Comparison of ENCODE assay signal across 7 mouse cellular contexts in the genomic region with DNA sequence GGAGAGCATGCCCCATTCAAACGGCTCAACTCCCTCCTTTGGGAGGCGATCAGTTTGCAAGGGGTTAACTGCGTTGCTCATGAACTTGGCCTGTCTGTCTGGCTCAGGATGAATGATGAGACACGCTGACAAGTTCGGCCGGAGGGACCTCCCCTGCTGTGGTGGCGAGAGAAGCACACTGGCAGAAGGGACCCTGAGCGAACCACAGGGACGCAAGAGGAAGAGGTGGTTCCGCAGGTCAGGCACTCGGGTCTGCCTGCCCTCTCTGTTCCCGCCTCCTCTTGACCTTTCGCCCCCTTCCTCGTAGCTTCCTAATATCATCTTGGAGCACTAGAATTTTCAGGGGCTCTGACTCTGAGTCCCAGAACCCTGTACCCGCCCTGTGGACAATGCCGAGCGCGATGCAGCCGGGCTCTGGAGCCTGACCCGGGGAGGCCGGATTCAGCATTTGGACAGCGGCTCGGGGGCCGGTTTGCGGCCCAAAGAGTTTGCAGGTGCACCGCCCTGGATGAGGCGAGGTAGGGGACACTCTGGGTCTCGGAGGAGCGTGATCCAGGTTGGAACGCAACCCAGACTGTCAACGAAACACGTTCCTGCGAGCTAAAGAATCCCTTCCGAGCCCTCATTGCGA. TPM values are rescaled to one million over a fixed set of nuclear protein-coding genes. Genes with fewer than 3 reads are reported as not detected.
A peak's percentile ranks its signal among the peaks of the same experiment; 100 is the strongest.
DNase-seq lines count a peak whose midpoint lies in the region; ATAC-seq and TF ChIP-seq lines count a peak whose summit lies in the region.

No protein-coding gene starts in this region.

- H3K4me3 ChIP-seq in liver, embryonic 12.5 days, result no peak overlapping the region
- H3K4me3 ChIP-seq in cortical plate, adult 2 months (ENCODE audit: insufficient read depth, low read length), result peak overlapping the region; percentile 67

- H3K4me2 ChIP-seq in liver, embryonic 12.5 days, result no peak overlapping the region

- 0 out of 2 replicates have a peak, but pooled peaks cover 7% of the 10 kb centered on the region for H3K4me1 ChIP-seq in liver, embryonic 12.5 days
- H3K4me1 ChIP-seq in cortical plate, adult 2 months (ENCODE audit: control insufficient read depth, insufficient read depth, low read length), result 0 out of 2 replicates have a peak, but pooled peaks cover 1% of the 10 kb centered on the region

- H3K36me3 ChIP-seq in liver, embryonic 12.5 days, result no peaks in the 10 kb centered on the region
- H3K36me3 ChIP-seq in splenic B cell, adult 2 months (ENCODE audit: control insufficient read depth, insufficient read depth, low read length, poor library complexity, severe bottlenecking), result no peaks in the 10 kb centered on the region

- peaks cover 99% of the 10 kb centered on the region for H3K27me3 ChIP-seq in liver, embryonic 12.5 days (replicated peaks)
- peaks cover 4% of the 10 kb centered on the region; the same call in 1 of the 2 replicates for H3K27me3 ChIP-seq in splenic B cell, adult 2 months (ENCODE audit: control insufficient read depth, insufficient read depth, low read length, poor library complexity, severe bottlenecking)

- no peak for TF ChIP-seq POLR2A in cortical plate, adult 2 months (IDR thresholded peaks at IDR 0.05; ENCODE audit: extremely low read depth, insufficient read depth, low read length)

- no peaks in the 10 kb centered on the region for H3K9me3 ChIP-seq in liver, embryonic 12.5 days (replicated peaks)

- no peak overlapping the region for H3K27ac ChIP-seq in liver, embryonic 12.5 days
- peak overlapping the region; percentile 92 for H3K27ac ChIP-seq in cortical plate, adult 2 months (ENCODE audit: insufficient read depth, low read length)

- 2% methylated on average over 35 of the region's 35 CpGs for WGBS in liver, embryonic 12.5 days (ENCODE audit: insufficient replicate concordance)

- no peak for TF ChIP-seq CTCF in cortical plate, adult 2 months (IDR thresholded peaks at IDR 0.05; ENCODE audit: extremely low read depth, insufficient read depth, low read length)

- DNase-seq in liver, result peak; percentile 33
- DNase-seq in adrenal gland, postnatal 14 days, result peak; percentile 80
- peak; percentile 34 for DNase-seq in induced T-regulatory cell, adult 2 months (ENCODE audit: low read depth)
- DNase-seq in splenic B cell, adult 2 months (ENCODE audit: low read depth, low spot score), result peak; percentile 43

- no peak for ATAC-seq in liver, embryonic 12.5 days
- peak; percentile 54 for ATAC-seq in megakaryocyte-erythroid progenitor cell, adult 5-6 weeks (replicated peaks; ENCODE audit: low FRiP score, low TSS enrichment, poor library complexity, severe bottlenecking)

- H3K9ac ChIP-seq in liver, embryonic 12.5 days, result no peak overlapping the region

RNA-seq across cellular contexts. Expression of a gene that starts 32.9 kb away (rescaled TPM):
- polyA plus RNA-seq in liver, embryonic 12.5 days (2016; fragmentation: Nextera tagmentation; extraction: Ambion mirVana), result 33.1 and 33.8 TPM in 2 replicates
- 71.1 and 79.2 TPM in 2 replicates for total RNA-seq in adrenal gland, postnatal 14 days (2021)
- 80.9 and 87.1 TPM in 2 replicates for polyA plus RNA-seq in cortical plate, adult 2 months (2012; rRNA removed)
- 41.8 and 77.5 TPM in 2 replicates for total RNA-seq in megakaryocyte-erythroid progenitor cell, adult 5-6 weeks (2014; fragmentation: Nextera tagmentation)
- total RNA-seq in megakaryocyte-erythroid progenitor cell, adult 5-6 weeks (2017), result 40.8 and 90.7 TPM in 2 replicates
